Mouse (Mus musculus): ENCODE measurements around the gene Vps45. TPM values are rescaled to one million over a fixed set of nuclear protein-coding genes. Genes with fewer than 3 reads are reported as not detected.

Gene Vps45
- polyA plus RNA-seq, 1 experiment from 2014 or later, result 28.6 TPM

GRCm38 (mm10) chr3:96069542-96069941 is 11.3 kb upstream of the Vps45 start:
- H3K9me3 ChIP-seq (replicated peaks), result no peaks in the 10 kb centered on the region; the same call in 1 of the 2 replicates
- 66% methylated on average over 1 of the region's 1 CpGs for WGBS
- no peaks in the 10 kb centered on the region for H3K36me3 ChIP-seq

GRCm38 (mm10) chr3:96069046-96069445 is 10.8 kb upstream of the Vps45 start:
- no peak for DNase-seq (ENCODE audit: low spot score)
- no peaks in the 10 kb centered on the region for H3K27me3 ChIP-seq (ENCODE audit: low read depth, poor library complexity, severe bottlenecking)
- no peaks in the 10 kb centered on the region for H3K36me3 ChIP-seq
- H3K9me3 ChIP-seq (replicated peaks), result no peaks in the 10 kb centered on the region
- no peak overlapping the region for H3K4me3 ChIP-seq
- peaks cover 6% of the 10 kb centered on the region; the same call in 1 of the 2 replicates for H3K4me1 ChIP-seq
- no peak overlapping the region for H3K27ac ChIP-seq (replicated peaks)
- 91% methylated on average over 6 of the region's 6 CpGs for WGBS

More at GRCm38 (mm10) chr3:96069542-96069941, 11.3 kb upstream of the Vps45 start:
- Histone ChIP-seq H3K27ac (replicated peaks) (no peak overlapping the region), H3K27me3 (ENCODE audit: low read depth, poor library complexity, severe bottlenecking) (no peaks in the 10 kb centered on the region), H3K4me1 (peaks cover 6% of the 10 kb centered on the region; the same call in 1 of the 2 replicates), H3K4me3 (no peak overlapping the region)
- no peak for DNase-seq (ENCODE audit: low spot score)

- H3K36me3 ChIP-seq, result no peaks in the 10 kb centered on the region
- H3K4me1 ChIP-seq, result no peaks in the 10 kb centered on the region
- no peak overlapping the region for H3K4me3 ChIP-seq
- no peaks in the 10 kb centered on the region for H3K9me3 ChIP-seq (replicated peaks)
- H3K27ac ChIP-seq (replicated peaks), result no peak overlapping the region
- DNase-seq (ENCODE audit: low spot score), result no peak
- H3K27me3 ChIP-seq (ENCODE audit: low read depth, poor library complexity, severe bottlenecking), result no peaks in the 10 kb centered on the region
- 86% methylated on average over 5 of the region's 5 CpGs for WGBS
Observed at GRCm38 (mm10) chr3:96066741-96067140, 8.5 kb upstream of the Vps45 start.

GRCm38 (mm10) chr3:96065754-96066375 is 7.6 kb upstream of the Vps45 start:
- 39% methylated on average over 20 of the region's 20 CpGs for WGBS
- Histone ChIP-seq H3K4me1 (no peaks in the 10 kb centered on the region), H3K27ac (replicated peaks) (no peak overlapping the region), H3K4me3 (0 out of 2 replicates have a peak overlapping the region, but pooled peaks have one; percentile 14), H3K9me3 (replicated peaks) (no peaks in the 10 kb centered on the region), H3K36me3 (no peaks in the 10 kb centered on the region), H3K27me3 (ENCODE audit: low read depth, poor library complexity, severe bottlenecking) (no peaks in the 10 kb centered on the region)
- peak; percentile 31 for DNase-seq (ENCODE audit: low spot score)

- Histone ChIP-seq H3K27ac (replicated peaks) (no peak overlapping the region), H3K4me1 (no peaks in the 10 kb centered on the region), H3K9me3 (replicated peaks) (no peaks in the 10 kb centered on the region), H3K4me3 (no peak overlapping the region), H3K27me3 (ENCODE audit: low read depth, poor library complexity, severe bottlenecking) (no peaks in the 10 kb centered on the region), H3K36me3 (no peaks in the 10 kb centered on the region)
- no peak for DNase-seq (ENCODE audit: low spot score)
- 49% methylated on average over 4 of the region's 4 CpGs for WGBS
Observed at GRCm38 (mm10) chr3:96065147-96065546, 6.9 kb upstream of the Vps45 start.

GRCm38 (mm10) chr3:96064217-96064616 is 6.0 kb upstream of the Vps45 start:
- no peak overlapping the region for H3K27ac ChIP-seq (replicated peaks)
- H3K36me3 ChIP-seq, result no peaks in the 10 kb centered on the region
- no peaks in the 10 kb centered on the region for H3K27me3 ChIP-seq (ENCODE audit: low read depth, poor library complexity, severe bottlenecking)
- WGBS, result 87% methylated on average over 3 of the region's 3 CpGs
- no peaks in the 10 kb centered on the region for H3K4me1 ChIP-seq
- H3K9me3 ChIP-seq (replicated peaks), result no peaks in the 10 kb centered on the region
- H3K4me3 ChIP-seq, result no peak overlapping the region
- no peak for DNase-seq (ENCODE audit: low spot score)

GRCm38 (mm10) chr3:96063299-96063698 is 5.0 kb upstream of the Vps45 start:
- Histone ChIP-seq H3K36me3 (no peaks in the 10 kb centered on the region), H3K9me3 (replicated peaks) (no peaks in the 10 kb centered on the region), H3K4me3 (no peak overlapping the region), H3K27ac (replicated peaks) (no peak overlapping the region), H3K4me1 (peaks cover 7% of the 10 kb centered on the region), H3K27me3 (ENCODE audit: low read depth, poor library complexity, severe bottlenecking) (no peaks in the 10 kb centered on the region)
- WGBS, result 76% methylated on average over 2 of the region's 2 CpGs
- no peak for DNase-seq (ENCODE audit: low spot score)

GRCm38 (mm10) chr3:96060146-96060545 is 1.9 kb upstream of the Vps45 start:
- no peak overlapping the region for H3K27ac ChIP-seq (replicated peaks)
- peaks cover 21% of the 10 kb centered on the region for H3K4me1 ChIP-seq
- no peaks in the 10 kb centered on the region for H3K9me3 ChIP-seq (replicated peaks)
- no peak for DNase-seq (ENCODE audit: low spot score)
- 78% methylated on average over 1 of the region's 1 CpGs for WGBS
- no peaks in the 10 kb centered on the region for H3K36me3 ChIP-seq
- no peaks in the 10 kb centered on the region for H3K27me3 ChIP-seq (ENCODE audit: low read depth, poor library complexity, severe bottlenecking)
- no peak overlapping the region for H3K4me3 ChIP-seq

- DNase-seq (ENCODE audit: low spot score), result peak; percentile 92
- H3K27ac ChIP-seq (replicated peaks), result peak overlapping the region; percentile 93
- peak overlapping the region; percentile 69 for H3K4me3 ChIP-seq
- peaks cover 21% of the 10 kb centered on the region for H3K4me1 ChIP-seq
- 0 out of 2 replicates have a peak, but pooled peaks cover 3% of the 10 kb centered on the region for H3K36me3 ChIP-seq
- H3K27me3 ChIP-seq (ENCODE audit: low read depth, poor library complexity, severe bottlenecking), result no peaks in the 10 kb centered on the region
- no peaks in the 10 kb centered on the region for H3K9me3 ChIP-seq (replicated peaks)
- 0% methylated on average over 26 of the region's 26 CpGs for WGBS
Observed at GRCm38 (mm10) chr3:96057747-96058204, 490 bp downstream of the Vps45 start.

GRCm38 (mm10) chr3:96056031-96056430 is 2.2 kb downstream of the Vps45 start:
- 88% methylated on average over 4 of the region's 4 CpGs for WGBS

GRCm38 (mm10) chr3:96055294-96055693 is 3.0 kb downstream of the Vps45 start:
- no peak for DNase-seq (ENCODE audit: low spot score)
- 90% methylated on average over 6 of the region's 6 CpGs for WGBS
- Histone ChIP-seq H3K27me3 (ENCODE audit: low read depth, poor library complexity, severe bottlenecking) (no peaks in the 10 kb centered on the region), H3K4me3 (no peak overlapping the region), H3K9me3 (replicated peaks) (no peaks in the 10 kb centered on the region), H3K4me1 (peaks cover 21% of the 10 kb centered on the region), H3K36me3 (0 out of 2 replicates have a peak, but pooled peaks cover 5% of the 10 kb centered on the region), H3K27ac (replicated peaks) (no peak overlapping the region)

More at GRCm38 (mm10) chr3:96056031-96056430, 2.2 kb downstream of the Vps45 start:
- peaks cover 21% of the 10 kb centered on the region for H3K4me1 ChIP-seq
- no peaks in the 10 kb centered on the region for H3K27me3 ChIP-seq (ENCODE audit: low read depth, poor library complexity, severe bottlenecking)
- 0 out of 2 replicates have a peak, but pooled peaks cover 5% of the 10 kb centered on the region for H3K36me3 ChIP-seq
- no peaks in the 10 kb centered on the region for H3K9me3 ChIP-seq (replicated peaks)
- H3K27ac ChIP-seq (replicated peaks), result no peak overlapping the region
- no peak overlapping the region for H3K4me3 ChIP-seq
- DNase-seq (ENCODE audit: low spot score), result no peak

GRCm38 (mm10) chr3:96051839-96052238 is 6.4 kb downstream of the Vps45 start:
- Histone ChIP-seq H3K4me1 (peaks cover 6% of the 10 kb centered on the region), H3K27me3 (ENCODE audit: low read depth, poor library complexity, severe bottlenecking) (no peaks in the 10 kb centered on the region), H3K36me3 (peaks cover 7% of the 10 kb centered on the region; the same call in 1 of the 2 replicates), H3K27ac (replicated peaks) (no peak overlapping the region), H3K9me3 (replicated peaks) (no peaks in the 10 kb centered on the region), H3K4me3 (no peak overlapping the region)
- 59% methylated on average over 2 of the region's 2 CpGs for WGBS
- DNase-seq (ENCODE audit: low spot score), result no peak

GRCm38 (mm10) chr3:96051186-96051585 is 7.1 kb downstream of the Vps45 start:
- H3K27ac ChIP-seq (replicated peaks), result no peak overlapping the region
- no peaks in the 10 kb centered on the region for H3K9me3 ChIP-seq (replicated peaks)
- no peak for DNase-seq (ENCODE audit: low spot score)
- H3K4me3 ChIP-seq, result no peak overlapping the region
- WGBS, result 81% methylated on average over 4 of the region's 4 CpGs
- no peaks in the 10 kb centered on the region for H3K27me3 ChIP-seq (ENCODE audit: low read depth, poor library complexity, severe bottlenecking)
- H3K4me1 ChIP-seq, result no peaks in the 10 kb centered on the region
- H3K36me3 ChIP-seq, result peaks cover 12% of the 10 kb centered on the region
